Mouse (Mus musculus) G1E (cell line): ENCODE data around the gene Jhy. TPM values are rescaled to one million over a fixed set of nuclear protein-coding genes. Genes with fewer than 3 reads are reported as not detected.

Experiments used
- ATAC-seq: 2 replicates; pipeline ENCODE4 v1.8.0; 2016; ENCODE audit warnings: mild to moderate bottlenecking; ENCODE audit not compliant: insufficient number of reproducible peaks, poor library complexity, low FRiP score, severe bottlenecking; ENCODE audit errors: extremely low read depth
- DNase-seq: peaks from one replicate; pipeline ENCODE4 v3.0.0; 2012; ENCODE audit warnings: low spot score
- H3K27me3 ChIP-seq: 2 replicates; pipeline ENCODE4 v1.6.1; 2012; ENCODE audit warnings: mild to moderate bottlenecking, low read length, inconsistent platforms; ENCODE audit not compliant: insufficient read depth
- H3K36me3 ChIP-seq: replicated peaks from 2 replicates; pipeline ENCODE3; 2012; ENCODE audit warnings: mild to moderate bottlenecking, inconsistent platforms
- H3K4me1 ChIP-seq: 2 replicates; pipeline ENCODE4 v1.6.1; 2012; ENCODE audit warnings: low read depth, low read length, inconsistent platforms, mixed read lengths; ENCODE audit not compliant: insufficient read depth
- H3K4me3 ChIP-seq: 2 replicates; pipeline ENCODE4 v1.5.1; 2012; ENCODE audit warnings: low read depth, mild to moderate bottlenecking, inconsistent platforms, low read length, moderate library complexity, mixed read lengths
- H3K9me3 ChIP-seq: replicated peaks from 2 replicates; pipeline ENCODE4 v1.6.1; 2012; ENCODE audit warnings: inconsistent platforms
- CTCF ChIP-seq: IDR thresholded peaks from 2 replicates; pipeline ENCODE4 v1.5.1; 2012; ENCODE audit warnings: low read depth, low read length, inconsistent platforms, mixed read lengths
- GATA1 ChIP-seq: IDR thresholded peaks from 2 replicates; pipeline ENCODE4 v1.6.1; 2012; ENCODE audit warnings: borderline replicate concordance, low read length, inconsistent platforms, mixed read lengths
- GATA2 ChIP-seq: IDR thresholded peaks from 2 replicates; pipeline ENCODE4 v1.6.1; 2012; ENCODE audit warnings: low read depth, low read length, inconsistent platforms, borderline replicate concordance
- POLR2AphosphoS5 ChIP-seq: IDR thresholded peaks from 2 replicates; pipeline ENCODE4 v1.6.1; 2012; ENCODE audit warnings: low read depth, low read length, inconsistent platforms; ENCODE audit not compliant: insufficient replicate concordance
- TAL1 ChIP-seq: conservative IDR thresholded peaks from 2 replicates; pipeline ENCODE4 v1.6.1; 2012; ENCODE audit warnings: low read depth, low read length, inconsistent platforms, mixed read lengths
- polyA plus RNA-seq: library from polyadenylated mRNA; stranded (reverse); fragments of >175 nt; gene quantifications from 2 replicates; pipeline ENCODE4 v1.2.3, GENCODE M21; 2012
- total RNA-seq, 2 experiments: library from RNA; stranded (forward) in 1 of 2; stranded (reverse) in 1 of 2; fragments of 200-1000 nt in 1 of 2; fragments of >200 nt in 1 of 2; fragmentation: Nextera tagmentation in 1 of 2; gene quantifications; 2 replicates each; pipeline ENCODE4 v1.2.3; 2014 to 2017

Gene Jhy
- total and polyA plus RNA-seq, 3 experiments, result 0.44 TPM; not detected in 2

DNA sequence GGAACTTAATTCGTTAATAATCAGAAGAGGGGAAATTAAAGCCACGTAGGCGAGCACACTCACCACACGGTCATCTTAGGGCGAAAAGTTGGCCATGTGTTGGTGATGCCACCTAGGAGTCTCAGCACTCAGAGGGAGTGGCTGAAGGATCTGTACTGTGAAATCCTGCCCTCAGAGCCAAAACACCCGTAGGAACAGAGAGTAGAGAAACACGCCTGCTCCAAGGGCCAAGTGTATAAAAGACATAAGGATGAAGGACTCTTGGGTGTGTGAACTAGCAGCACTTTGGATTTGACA is 448 bp upstream of the Jhy start:
- no peak overlapping the region for H3K4me3 ChIP-seq
- DNase-seq (no peak), ATAC-seq (no peak)
- TF ChIP-seq CTCF (no peak), POLR2AphosphoS5 (no peak), GATA2 (no peak), TAL1 (no peak), GATA1 (no peak)
- peaks cover 9% of the 10 kb centered on the region; the same call in 1 of the 2 replicates for H3K27me3 ChIP-seq
- H3K36me3 ChIP-seq, result no peaks in the 10 kb centered on the region
- H3K9me3 ChIP-seq, result no peaks in the 10 kb centered on the region
- H3K4me1 ChIP-seq, result no peaks in the 10 kb centered on the region

- no peaks in the 10 kb centered on the region for H3K9me3 ChIP-seq
- no peak for DNase-seq
- H3K4me1 ChIP-seq, result no peaks in the 10 kb centered on the region
- H3K4me3 ChIP-seq, result no peak overlapping the region
- no peaks in the 10 kb centered on the region for H3K36me3 ChIP-seq
- peaks cover 9% of the 10 kb centered on the region; the same call in 1 of the 2 replicates for H3K27me3 ChIP-seq
- no peak for ATAC-seq
- TF ChIP-seq TAL1 (no peak), GATA1 (no peak), GATA2 (no peak), CTCF (no peak), POLR2AphosphoS5 (no peak)
Observed at GRCm38 (mm10) chr9:40961401-40961800, 2.5 kb downstream of the Jhy start.

- no peak for DNase-seq
- Histone ChIP-seq H3K4me3 (no peak overlapping the region), H3K4me1 (no peaks in the 10 kb centered on the region), H3K36me3 (no peaks in the 10 kb centered on the region), H3K27me3 (no peaks in the 10 kb centered on the region), H3K9me3 (no peaks in the 10 kb centered on the region)
- no peak for ATAC-seq
- TF ChIP-seq GATA1, result no peak
- no peak for TF ChIP-seq CTCF
- TF ChIP-seq TAL1, result no peak
Observed at GRCm38 (mm10) chr9:40949039-40949615, 14.8 kb downstream of the Jhy start.

DNA sequence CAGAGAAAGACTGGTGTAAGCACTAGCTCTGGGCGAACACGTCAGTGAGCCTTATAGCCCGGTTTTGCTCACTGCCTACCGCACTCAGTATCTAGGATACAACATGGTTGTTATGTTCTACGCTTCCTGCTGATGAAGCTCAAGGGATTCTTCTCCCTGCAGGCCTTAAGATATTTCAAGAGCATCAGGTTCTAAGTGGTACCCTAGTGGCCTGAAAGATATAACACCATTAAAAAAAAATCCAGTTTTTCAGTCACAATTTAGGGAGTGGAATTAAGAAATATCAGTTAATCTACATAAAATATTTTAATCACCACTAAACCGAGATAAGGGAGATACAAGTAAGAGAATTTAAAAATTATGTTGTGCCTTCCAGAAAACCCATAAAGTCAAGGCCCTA is 15.4 kb downstream of the Jhy start:
- H3K9me3 ChIP-seq, result no peaks in the 10 kb centered on the region
- H3K4me3 ChIP-seq, result no peak overlapping the region
- no peaks in the 10 kb centered on the region for H3K27me3 ChIP-seq
- no peak for TF ChIP-seq GATA1
- TF ChIP-seq TAL1, result no peak
- no peak for TF ChIP-seq CTCF
- no peak for TF ChIP-seq POLR2AphosphoS5
- TF ChIP-seq GATA2, result no peak
- no peaks in the 10 kb centered on the region for H3K4me1 ChIP-seq
- DNase-seq (no peak), ATAC-seq (no peak)
- H3K36me3 ChIP-seq, result no peaks in the 10 kb centered on the region

- TF ChIP-seq CTCF (no peak), POLR2AphosphoS5 (no peak), TAL1 (no peak), GATA1 (no peak), GATA2 (no peak)
- Histone ChIP-seq H3K36me3 (no peaks in the 10 kb centered on the region), H3K27me3 (no peaks in the 10 kb centered on the region), H3K4me3 (no peak overlapping the region), H3K4me1 (no peaks in the 10 kb centered on the region), H3K9me3 (no peaks in the 10 kb centered on the region)
- ATAC-seq, result no peak
- DNase-seq, result no peak
Observed at GRCm38 (mm10) chr9:40947131-40947530, 16.8 kb downstream of the Jhy start.

GRCm38 (mm10) chr9:40937425-40937824 is 26.5 kb downstream of the Jhy start:
- Histone ChIP-seq H3K9me3 (no peaks in the 10 kb centered on the region), H3K4me1 (no peaks in the 10 kb centered on the region), H3K4me3 (no peak overlapping the region), H3K36me3 (no peaks in the 10 kb centered on the region), H3K27me3 (no peaks in the 10 kb centered on the region)
- TF ChIP-seq CTCF (no peak), POLR2AphosphoS5 (no peak), GATA2 (no peak), TAL1 (no peak), GATA1 (no peak)
- ATAC-seq, result no peak
- no peak for DNase-seq

GRCm38 (mm10) chr9:40933323-40933722 is 30.6 kb downstream of the Jhy start:
- DNase-seq (no peak), ATAC-seq (no peak)
- Histone ChIP-seq H3K4me1 (no peaks in the 10 kb centered on the region), H3K27me3 (no peaks in the 10 kb centered on the region), H3K4me3 (no peak overlapping the region), H3K36me3 (no peaks in the 10 kb centered on the region), H3K9me3 (no peaks in the 10 kb centered on the region)
- no peak for TF ChIP-seq CTCF
- no peak for TF ChIP-seq POLR2AphosphoS5
- TF ChIP-seq GATA1, result no peak
- TF ChIP-seq TAL1, result no peak
- no peak for TF ChIP-seq GATA2
